Mouse (Mus musculus) olfactory bulb, adult 2 months (tissue): ENCODE measurements around the gene Olfr1310.
"Not testable (repeated sequence)": the region's sequence is repeated elsewhere in the genome, so short reads cannot be mapped to it uniquely, and the experiment has no call there.

Source experiments
- CTCF ChIP-seq: fragments of 200-500 bp; IDR thresholded peaks from 2 replicates; pipeline ENCODE4 v1.5.1; 2012; ENCODE audit warnings: low read depth, mild to moderate bottlenecking, low read length, moderate library complexity; ENCODE audit not compliant: insufficient read depth
- POLR2A ChIP-seq: fragments of 200-500 bp; IDR thresholded peaks from 2 replicates; pipeline ENCODE4 v1.6.1; 2012; ENCODE audit warnings: mild to moderate bottlenecking, low read depth, low read length, moderate library complexity; ENCODE audit not compliant: insufficient read depth

DNA sequence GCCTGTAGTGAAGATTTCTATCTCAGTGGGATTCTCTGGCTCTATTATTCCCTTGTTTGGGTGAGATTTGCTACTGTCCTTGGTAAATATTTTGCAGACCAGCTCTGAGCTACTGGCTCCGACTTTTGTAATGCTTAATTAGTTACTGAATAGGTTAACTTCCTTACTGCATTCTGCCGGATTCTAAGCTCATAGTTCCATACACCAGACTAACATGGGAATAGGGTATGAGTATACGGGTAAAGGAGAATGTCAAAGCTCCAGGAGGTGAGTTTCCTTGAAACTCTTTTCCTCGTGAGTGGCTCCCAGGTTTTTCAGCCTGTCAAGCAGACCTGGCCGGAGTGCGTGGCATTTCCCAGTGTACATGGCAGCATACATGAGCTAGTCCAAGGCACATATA, 14.5 kb upstream of the Olfr1310 start:
- not testable (repeated sequence) for TF ChIP-seq CTCF, POLR2A
